Mouse (Mus musculus) thymus, postnatal 10 days (tissue): ENCODE measurements around the gene Ugt2a1.
"Not testable (repeated sequence)": the region's sequence is repeated elsewhere in the genome, so short reads cannot be mapped to it uniquely, and the experiment has no call there.

ENCODE experiments used
- DNase-seq, 2 experiments: peaks; one replicate each; pipeline ENCODE4 v3.0.0; 2021; ENCODE audit warnings: low spot score in 2 of 2

Ugt2a1 gene

GRCm38 (mm10) chr5:87490771-87491170 is at the start of gene Ugt2a1:
TSS of gene Ugt2a1 (minus strand) at chr5:87490871.
- DNase-seq, result no peak

GRCm38 (mm10) chr5:87538111-87538510 is 47.4 kb upstream of the Ugt2a1 start, which contains the start of gene Sult1b1:
TSS of gene Sult1b1 (minus strand) at chr5:87538195.
- no peak for DNase-seq

GRCm38 (mm10) chr5:87535994-87536644 is 45.4 kb upstream of the Ugt2a1 start:
- DNase-seq, result no peak

GRCm38 (mm10) chr5:87532288-87532687 is 41.6 kb upstream of the Ugt2a1 start:
- DNase-seq, result no peak

GRCm38 (mm10) chr5:87523561-87523960 is 32.9 kb upstream of the Ugt2a1 start:
- DNase-seq, result not testable (repeated sequence)

GRCm38 (mm10) chr5:87505776-87506458 is 15.2 kb upstream of the Ugt2a1 start:
- DNase-seq, result no peak

- no peak for DNase-seq
These were observed 12.0 kb upstream of the Ugt2a1 start for GRCm38 (mm10) chr5:87502687-87503086.

- no peak for DNase-seq
These were observed 8.7 kb upstream of the Ugt2a1 start for GRCm38 (mm10) chr5:87499341-87499740.

GRCm38 (mm10) chr5:87498936-87499335 is 8.3 kb upstream of the Ugt2a1 start:
- DNase-seq, result no peak

GRCm38 (mm10) chr5:87486706-87487105 is 4.0 kb downstream of the Ugt2a1 start, which contains the start of gene Gm43638:
TSS of gene Gm43638 (minus strand) at chr5:87486806.
- not testable (repeated sequence) for DNase-seq

- DNase-seq, result no peak
These were observed 8.5 kb downstream of the Ugt2a1 start, which contains the start of gene Ugt2a2 for GRCm38 (mm10) chr5:87482160-87482559. TSS of gene Ugt2a2 (minus strand) at chr5:87482260.

- no peak for DNase-seq
These were observed 31.9 kb downstream of the Ugt2a1 start for GRCm38 (mm10) chr5:87458810-87459209.

GRCm38 (mm10) chr5:87457701-87458100 is 33.0 kb downstream of the Ugt2a1 start:
- DNase-seq, result no peak

- no peak for DNase-seq
These were observed 34.3 kb downstream of the Ugt2a1 start for GRCm38 (mm10) chr5:87456216-87456850.

- DNase-seq, result no peak
These were observed 35.2 kb downstream of the Ugt2a1 start for GRCm38 (mm10) chr5:87455519-87455918.

GRCm38 (mm10) chr5:87452514-87452913 is 38.2 kb downstream of the Ugt2a1 start:
- DNase-seq, result not testable (repeated sequence)

- no peak for DNase-seq
These were observed 54.4 kb downstream of the Ugt2a1 start for GRCm38 (mm10) chr5:87436264-87436663.

GRCm38 (mm10) chr5:87425676-87426075 is 65.0 kb downstream of the Ugt2a1 start:
- no peak for DNase-seq

GRCm38 (mm10) chr5:87424041-87424440 is 66.6 kb downstream of the Ugt2a1 start, which contains the start of gene Ugt2b38:
TSS of gene Ugt2b38 (minus strand) at chr5:87424203.
- DNase-seq, result not testable (repeated sequence)
